Mouse (Mus musculus): ENCODE results near the gene Alg11. TPM values are rescaled to one million over a fixed set of nuclear protein-coding genes. Genes with fewer than 3 reads are reported as not detected.

The Alg11 gene
- 11.3 TPM for polyA plus RNA-seq (2017; shearing (Covaris generic))

DNA sequence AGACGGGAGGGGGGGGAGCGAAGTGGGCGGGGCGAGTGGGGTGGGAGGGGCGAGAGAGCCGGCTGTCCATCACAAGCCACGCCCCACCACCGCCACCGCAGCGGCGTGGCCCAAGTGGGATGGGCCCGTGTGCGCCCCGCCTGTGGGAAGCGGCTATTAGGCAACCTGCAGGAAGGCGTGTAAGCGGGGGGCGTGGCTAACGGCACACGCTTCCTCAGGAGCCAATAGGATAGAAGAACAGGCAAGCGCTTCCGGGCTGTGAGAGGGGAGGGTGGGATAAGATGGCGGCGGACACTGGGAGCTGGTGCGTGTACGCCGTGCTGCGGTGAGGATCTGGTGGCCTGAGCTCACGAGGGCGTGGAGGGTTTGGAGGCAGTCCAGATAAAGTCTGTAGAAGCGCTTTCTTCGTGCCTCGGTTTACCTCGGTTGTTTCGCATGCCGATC, at the start of gene Alg11:
Gene Alg11 (plus strand): TSS at position 276 of the 444 bp plus-strand sequence.

DNA sequence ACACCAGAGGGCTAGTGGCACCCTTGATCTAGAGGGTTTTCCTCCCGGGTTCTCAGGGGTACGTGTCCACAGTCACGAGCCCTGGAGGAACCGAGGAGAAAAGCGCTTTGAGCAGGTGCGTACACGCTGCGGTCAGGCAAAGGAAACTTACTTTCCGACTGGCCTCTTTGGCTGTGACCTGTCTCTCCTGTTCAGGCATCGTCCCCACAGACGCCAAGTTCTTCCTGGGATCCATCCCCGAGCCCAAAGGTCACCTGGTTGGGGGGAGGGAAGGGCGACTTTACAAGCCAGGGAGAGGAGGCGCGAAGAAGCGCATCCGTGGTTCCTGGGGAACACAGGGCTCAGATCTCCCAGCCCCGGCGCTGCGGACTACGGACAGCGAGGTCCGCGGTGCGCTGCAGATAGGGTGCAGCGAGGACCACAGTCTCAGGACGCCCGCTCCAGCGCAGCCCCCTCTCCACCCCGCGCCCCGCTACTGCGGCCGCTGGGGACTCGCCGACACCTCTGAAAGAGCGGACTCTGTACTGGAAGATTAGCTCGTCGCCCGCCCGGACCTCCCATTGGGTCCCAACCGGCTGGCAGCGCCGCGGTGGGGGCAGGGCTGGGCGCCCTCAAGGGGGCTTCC, 588 bp upstream of the Alg11 start, which contains the start of gene Atp7b:
Gene Atp7b (minus strand): TSS at position 485 of the 625 bp plus-strand sequence.

Other genes starting within 250 kb of the Alg11 start
- not detected for gene Defb50, start 237.2 kb upstream of the Alg11 start, polyA plus RNA-seq (2017; shearing (Covaris generic))
- not detected for gene Defb2, start 220.8 kb upstream of the Alg11 start, polyA plus RNA-seq (2017; shearing (Covaris generic))
- not detected for gene Defb10, start 201.8 kb upstream of the Alg11 start, polyA plus RNA-seq (2017; shearing (Covaris generic))
- not detected for gene Defb9, start 175.3 kb upstream of the Alg11 start, polyA plus RNA-seq (2017; shearing (Covaris generic))
- not detected for gene Defb11, start 154.3 kb upstream of the Alg11 start, polyA plus RNA-seq (2017; shearing (Covaris generic))
- not detected for gene Defb15, start 128.0 kb upstream of the Alg11 start, polyA plus RNA-seq (2017; shearing (Covaris generic))
- not detected for gene Defb35, start 122.4 kb upstream of the Alg11 start, polyA plus RNA-seq (2017; shearing (Covaris generic))
- not detected for gene Defb13, start 114.0 kb upstream of the Alg11 start, polyA plus RNA-seq (2017; shearing (Covaris generic))
- gene Fam90a1a, start 102.0 kb upstream of the Alg11 start, polyA plus RNA-seq (2017; shearing (Covaris generic)): 0.67 TPM
- 0.94 TPM for gene Ccdc70, start 90.9 kb upstream of the Alg11 start, polyA plus RNA-seq (2017; shearing (Covaris generic))
- gene Atp7b, start 416 bp upstream of the Alg11 start, polyA plus RNA-seq (2017; shearing (Covaris generic)): 0.13 TPM
- gene Nek5, start 64.3 kb downstream of the Alg11 start, polyA plus RNA-seq (2017; shearing (Covaris generic)): 0.17 TPM
- gene Nek3, start 105.7 kb downstream of the Alg11 start, polyA plus RNA-seq (2017; shearing (Covaris generic)): 4.3 TPM
- 1.4 TPM for gene Ckap2, start 125.1 kb downstream of the Alg11 start, polyA plus RNA-seq (2017; shearing (Covaris generic))
- gene Vps36, start 132.1 kb downstream of the Alg11 start, polyA plus RNA-seq (2017; shearing (Covaris generic)): 32.4 TPM
- gene Thsd1, start 166.6 kb downstream of the Alg11 start, polyA plus RNA-seq (2017; shearing (Covaris generic)): 1.4 TPM
- not detected for gene Tpte, start 222.7 kb downstream of the Alg11 start, polyA plus RNA-seq (2017; shearing (Covaris generic))

Measured in effector memory CD4-positive, alpha-beta T cell, adult 7 months (primary cell).